Mouse (Mus musculus): Measurements from ENCODE around the gene Tmem248. TPM values are rescaled to one million over a fixed set of nuclear protein-coding genes. Genes with fewer than 3 reads are reported as not detected.

Gene Tmem248
- polyA plus RNA-seq, 1 experiment from 2014 or later, result 27.3 TPM

GRCm38 (mm10) chr5:130217406-130217805 lies 525 bp downstream of the Tmem248 start:
- WGBS, result 94% methylated on average over 4 of the region's 4 CpGs

GRCm38 (mm10) chr5:130218336-130218735 lies 1.5 kb downstream of the Tmem248 start:
- no peak overlapping the region for H3K27ac ChIP-seq (ENCODE audit: low read length)
- H3K4me3 ChIP-seq (ENCODE audit: low read length), result no peak overlapping the region
- H3K36me3 ChIP-seq (ENCODE audit: control insufficient read depth, insufficient read depth, low read length), result no peaks in the 10 kb centered on the region
- H3K4me2 ChIP-seq (ENCODE audit: low read depth, low read length), result no peak overlapping the region
- H3K9me3 ChIP-seq (ENCODE audit: control insufficient read depth, low read length), result 0 out of 2 replicates have a peak, but pooled peaks cover 5% of the 10 kb centered on the region
- H3K27me3 ChIP-seq (replicated peaks; ENCODE audit: control insufficient read depth, insufficient read depth, low read length), result no peaks in the 10 kb centered on the region
- peaks cover 11% of the 10 kb centered on the region for H3K4me1 ChIP-seq (ENCODE audit: control insufficient read depth, insufficient read depth, low read length)
- no peak overlapping the region for H3K9ac ChIP-seq (ENCODE audit: low read depth, low read length)
- WGBS, result 83% methylated on average over 5 of the region's 5 CpGs
- no peak for ATAC-seq

More at GRCm38 (mm10) chr5:130217406-130217805, 525 bp downstream of the Tmem248 start:
- ATAC-seq, result no peak
- no peaks in the 10 kb centered on the region for H3K27me3 ChIP-seq (replicated peaks; ENCODE audit: control insufficient read depth, insufficient read depth, low read length)
- 0 out of 2 replicates have a peak, but pooled peaks cover 5% of the 10 kb centered on the region for H3K9me3 ChIP-seq (ENCODE audit: control insufficient read depth, low read length)
- no peak overlapping the region for H3K4me3 ChIP-seq (ENCODE audit: low read length)
- no peak overlapping the region for H3K27ac ChIP-seq (ENCODE audit: low read length)
- peaks cover 8% of the 10 kb centered on the region; the same call in 1 of the 2 replicates for H3K4me1 ChIP-seq (ENCODE audit: control insufficient read depth, insufficient read depth, low read length)
- no peak overlapping the region for H3K4me2 ChIP-seq (ENCODE audit: low read depth, low read length)
- no peaks in the 10 kb centered on the region for H3K36me3 ChIP-seq (ENCODE audit: control insufficient read depth, insufficient read depth, low read length)
- H3K9ac ChIP-seq (ENCODE audit: low read depth, low read length), result no peak overlapping the region

GRCm38 (mm10) chr5:130221316-130221715 lies 4.4 kb downstream of the Tmem248 start:
- Histone ChIP-seq H3K27me3 (replicated peaks; ENCODE audit: control insufficient read depth, insufficient read depth, low read length) (no peaks in the 10 kb centered on the region), H3K4me2 (ENCODE audit: low read depth, low read length) (peak overlapping the region; percentile 77), H3K9ac (ENCODE audit: low read depth, low read length) (peak overlapping the region; percentile 98; the same call in 1 of the 2 replicates), H3K36me3 (ENCODE audit: control insufficient read depth, insufficient read depth, low read length) (no peaks in the 10 kb centered on the region), H3K9me3 (ENCODE audit: control insufficient read depth, low read length) (0 out of 2 replicates have a peak, but pooled peaks cover 5% of the 10 kb centered on the region), H3K4me3 (ENCODE audit: low read length) (peak overlapping the region; percentile 98), H3K27ac (ENCODE audit: low read length) (peak overlapping the region; percentile 83), H3K4me1 (ENCODE audit: control insufficient read depth, insufficient read depth, low read length) (peaks cover 18% of the 10 kb centered on the region)
- ATAC-seq, result peak; percentile 10
- 48% methylated on average over 2 of the region's 2 CpGs for WGBS

GRCm38 (mm10) chr5:130221760-130222145 lies 4.9 kb downstream of the Tmem248 start:
- peak overlapping the region; percentile 98 for H3K4me3 ChIP-seq (ENCODE audit: low read length)
- H3K4me1 ChIP-seq (ENCODE audit: control insufficient read depth, insufficient read depth, low read length), result peaks cover 19% of the 10 kb centered on the region
- no peaks in the 10 kb centered on the region for H3K27me3 ChIP-seq (replicated peaks; ENCODE audit: control insufficient read depth, insufficient read depth, low read length)
- ATAC-seq, result peak; percentile 54
- H3K9ac ChIP-seq (ENCODE audit: low read depth, low read length), result peak overlapping the region; percentile 98
- WGBS, result 0% methylated on average over 10 of the region's 10 CpGs
- H3K9me3 ChIP-seq (ENCODE audit: control insufficient read depth, low read length), result 0 out of 2 replicates have a peak, but pooled peaks cover 5% of the 10 kb centered on the region
- H3K36me3 ChIP-seq (ENCODE audit: control insufficient read depth, insufficient read depth, low read length), result no peaks in the 10 kb centered on the region
- peak overlapping the region; percentile 83 for H3K27ac ChIP-seq (ENCODE audit: low read length)
- H3K4me2 ChIP-seq (ENCODE audit: low read depth, low read length), result peak overlapping the region; percentile 77

GRCm38 (mm10) chr5:130222146-130223004 lies 5.5 kb downstream of the Tmem248 start:
- H3K4me1 ChIP-seq (ENCODE audit: control insufficient read depth, insufficient read depth, low read length), result peaks cover 22% of the 10 kb centered on the region
- H3K9ac ChIP-seq (ENCODE audit: low read depth, low read length), result peak overlapping the region; percentile 98
- 0 out of 2 replicates have a peak, but pooled peaks cover 5% of the 10 kb centered on the region for H3K9me3 ChIP-seq (ENCODE audit: control insufficient read depth, low read length)
- H3K4me3 ChIP-seq (ENCODE audit: low read length), result peak overlapping the region; percentile 98
- H3K27ac ChIP-seq (ENCODE audit: low read length), result peak overlapping the region; percentile 83
- peak overlapping the region; percentile 77 for H3K4me2 ChIP-seq (ENCODE audit: low read depth, low read length)
- ATAC-seq, result peak; percentile 87
- no peaks in the 10 kb centered on the region for H3K36me3 ChIP-seq (ENCODE audit: control insufficient read depth, insufficient read depth, low read length)
- WGBS, result under 1% methylated on average over 82 of the region's 88 CpGs
- H3K27me3 ChIP-seq (replicated peaks; ENCODE audit: control insufficient read depth, insufficient read depth, low read length), result no peaks in the 10 kb centered on the region

GRCm38 (mm10) chr5:130226790-130227189 lies 9.9 kb downstream of the Tmem248 start:
- no peak overlapping the region for H3K27ac ChIP-seq (ENCODE audit: low read length)
- H3K4me3 ChIP-seq (ENCODE audit: low read length), result no peak overlapping the region
- no peak overlapping the region for H3K9ac ChIP-seq (ENCODE audit: low read depth, low read length)
- WGBS, result 85% methylated on average over 3 of the region's 3 CpGs
- H3K36me3 ChIP-seq (ENCODE audit: control insufficient read depth, insufficient read depth, low read length), result 0 out of 2 replicates have a peak, but pooled peaks cover 2% of the 10 kb centered on the region
- no peaks in the 10 kb centered on the region for H3K27me3 ChIP-seq (replicated peaks; ENCODE audit: control insufficient read depth, insufficient read depth, low read length)
- no peak for ATAC-seq
- H3K9me3 ChIP-seq (ENCODE audit: control insufficient read depth, low read length), result no peaks in the 10 kb centered on the region
- H3K4me2 ChIP-seq (ENCODE audit: low read depth, low read length), result no peak overlapping the region
- H3K4me1 ChIP-seq (ENCODE audit: control insufficient read depth, insufficient read depth, low read length), result peaks cover 19% of the 10 kb centered on the region

- Histone ChIP-seq H3K4me3 (ENCODE audit: low read length) (no peak overlapping the region), H3K9me3 (ENCODE audit: control insufficient read depth, low read length) (no peaks in the 10 kb centered on the region), H3K27me3 (replicated peaks; ENCODE audit: control insufficient read depth, insufficient read depth, low read length) (no peaks in the 10 kb centered on the region), H3K36me3 (ENCODE audit: control insufficient read depth, insufficient read depth, low read length) (peaks cover 8% of the 10 kb centered on the region; the same call in 1 of the 2 replicates), H3K4me1 (ENCODE audit: control insufficient read depth, insufficient read depth, low read length) (peaks cover 17% of the 10 kb centered on the region), H3K9ac (ENCODE audit: low read depth, low read length) (no peak overlapping the region), H3K27ac (ENCODE audit: low read length) (no peak overlapping the region), H3K4me2 (ENCODE audit: low read depth, low read length) (no peak overlapping the region)
- ATAC-seq, result no peak
- 41% methylated on average over 4 of the region's 4 CpGs for WGBS
These were observed 11.2 kb downstream of the Tmem248 start for GRCm38 (mm10) chr5:130228120-130228519.

- ATAC-seq, result no peak
- Histone ChIP-seq H3K4me2 (ENCODE audit: low read depth, low read length) (no peak overlapping the region), H3K4me1 (ENCODE audit: control insufficient read depth, insufficient read depth, low read length) (no peaks in the 10 kb centered on the region), H3K4me3 (ENCODE audit: low read length) (no peak overlapping the region), H3K9me3 (ENCODE audit: control insufficient read depth, low read length) (no peaks in the 10 kb centered on the region), H3K27me3 (replicated peaks; ENCODE audit: control insufficient read depth, insufficient read depth, low read length) (no peaks in the 10 kb centered on the region), H3K36me3 (ENCODE audit: control insufficient read depth, insufficient read depth, low read length) (peaks cover 40% of the 10 kb centered on the region), H3K27ac (ENCODE audit: low read length) (no peak overlapping the region), H3K9ac (ENCODE audit: low read depth, low read length) (no peak overlapping the region)
- WGBS, result 96% methylated on average over 8 of the region's 8 CpGs
These were observed 19.4 kb downstream of the Tmem248 start for GRCm38 (mm10) chr5:130236302-130236701.

GRCm38 (mm10) chr5:130239236-130239635 lies 22.4 kb downstream of the Tmem248 start:
- Histone ChIP-seq H3K27ac (ENCODE audit: low read length) (no peak overlapping the region), H3K36me3 (ENCODE audit: control insufficient read depth, insufficient read depth, low read length) (peaks cover 46% of the 10 kb centered on the region), H3K4me2 (ENCODE audit: low read depth, low read length) (no peak overlapping the region), H3K4me3 (ENCODE audit: low read length) (no peak overlapping the region), H3K27me3 (replicated peaks; ENCODE audit: control insufficient read depth, insufficient read depth, low read length) (no peaks in the 10 kb centered on the region), H3K4me1 (ENCODE audit: control insufficient read depth, insufficient read depth, low read length) (no peaks in the 10 kb centered on the region), H3K9ac (ENCODE audit: low read depth, low read length) (no peak overlapping the region), H3K9me3 (ENCODE audit: control insufficient read depth, low read length) (no peaks in the 10 kb centered on the region)
- ATAC-seq, result no peak
- WGBS, result 91% methylated on average over 7 of the region's 7 CpGs

Data from intestine, embryonic 16.5 days (tissue).